Mouse (Mus musculus): ENCODE measurements around the gene Inpp4b. TPM values are rescaled to one million over a fixed set of nuclear protein-coding genes. Genes with fewer than 3 reads are reported as not detected.

Inpp4b gene
- total RNA-seq, 1 experiment from 2014 or later: 6.2 TPM

DNA sequence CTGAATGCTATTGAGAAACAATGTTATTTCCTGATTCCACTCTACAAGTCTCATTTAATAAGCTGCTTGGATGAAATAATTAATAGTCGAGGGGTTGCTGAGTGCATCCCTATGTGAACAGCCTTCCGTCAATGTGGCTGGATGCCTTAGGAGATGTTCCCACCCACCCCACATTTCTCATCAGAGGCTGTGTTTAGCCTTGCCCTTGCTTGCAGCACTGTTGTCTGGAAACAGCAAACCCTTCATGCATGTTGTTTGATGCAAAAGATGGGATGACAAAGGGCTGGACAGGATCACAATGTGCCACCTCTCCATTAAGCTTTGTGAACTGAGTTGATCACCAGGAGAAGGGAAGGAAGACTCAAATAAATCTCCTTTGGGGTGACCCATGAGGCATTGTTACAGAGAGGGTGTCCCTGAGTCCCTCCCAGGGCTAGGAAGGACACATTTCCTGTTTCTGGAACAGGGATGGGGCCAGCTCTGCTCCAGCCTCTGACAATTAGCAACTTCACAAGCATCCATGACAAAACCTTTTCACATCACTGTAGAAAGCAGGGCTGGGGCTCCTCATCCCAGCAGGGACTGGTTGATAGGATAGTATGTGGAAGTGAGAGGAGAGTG is 239.6 kb downstream of the Inpp4b start:
- DNase-seq: peak; percentile 24

DNA sequence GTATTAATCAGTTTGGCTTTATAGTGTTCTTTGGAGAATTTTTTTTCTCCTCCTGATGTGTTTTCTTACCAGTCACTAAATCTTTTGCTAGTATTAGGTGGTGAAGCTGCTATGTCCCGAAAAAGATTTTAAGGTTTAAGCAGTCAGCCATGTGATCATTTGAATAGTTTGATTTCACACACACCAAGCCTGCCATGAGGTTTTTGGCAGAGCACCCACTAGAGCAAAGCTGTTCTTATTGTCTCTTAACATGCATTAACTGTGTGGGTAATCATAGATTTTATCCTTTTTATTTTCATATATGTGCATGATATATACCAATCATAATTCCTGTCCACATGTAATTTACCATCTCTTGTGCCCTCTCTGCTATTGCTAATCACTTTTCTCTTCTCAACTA is 240.6 kb downstream of the Inpp4b start:
- DNase-seq: no peak

DNA sequence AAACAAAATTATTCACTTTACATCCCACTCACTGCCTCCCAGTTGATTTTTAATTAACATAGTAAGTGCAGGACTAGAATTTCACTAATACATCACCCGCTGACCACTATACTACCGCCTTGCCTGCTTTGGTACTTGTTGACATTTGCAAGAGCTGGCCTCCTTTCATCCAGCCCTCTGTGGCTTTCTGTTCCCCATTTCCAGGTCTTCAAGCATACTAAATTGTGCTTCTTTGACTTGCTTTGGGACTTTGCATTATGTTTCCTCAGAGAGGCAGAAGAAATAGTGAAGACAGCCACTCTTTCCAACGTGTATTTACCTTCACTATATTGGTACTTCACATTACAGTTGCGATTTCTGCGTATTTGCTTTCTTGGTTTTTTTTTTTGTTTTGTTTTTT is 244.4 kb downstream of the Inpp4b start:
- no peak for DNase-seq

DNA sequence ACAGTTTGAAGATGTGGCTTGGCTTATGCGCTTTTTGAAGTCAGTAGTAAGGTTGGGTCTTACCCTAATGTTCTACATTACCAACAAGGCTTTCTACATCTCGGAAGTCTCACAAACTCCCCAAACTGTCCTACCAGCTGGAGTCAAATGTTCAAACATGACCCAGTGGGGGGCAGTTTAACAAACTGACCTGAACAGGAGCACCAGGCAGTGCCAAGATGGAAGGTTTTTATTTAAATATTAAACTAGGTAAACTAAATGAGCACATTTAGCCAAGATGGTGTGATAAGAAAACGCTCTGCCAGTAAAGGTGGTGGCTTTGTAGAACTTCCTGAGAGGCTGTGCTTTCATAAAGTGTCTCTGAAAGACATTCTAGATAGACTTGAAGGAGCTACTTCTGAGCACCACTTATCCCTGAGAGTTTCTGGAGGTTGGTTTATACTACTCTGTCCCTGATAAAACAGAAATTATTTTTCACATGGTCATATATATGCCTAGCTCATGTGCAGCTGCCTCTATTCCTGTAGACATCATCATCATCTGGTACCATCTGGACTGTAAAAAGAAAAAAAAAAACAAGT is 251.9 kb downstream of the Inpp4b start:
- DNase-seq: no peak

DNA sequence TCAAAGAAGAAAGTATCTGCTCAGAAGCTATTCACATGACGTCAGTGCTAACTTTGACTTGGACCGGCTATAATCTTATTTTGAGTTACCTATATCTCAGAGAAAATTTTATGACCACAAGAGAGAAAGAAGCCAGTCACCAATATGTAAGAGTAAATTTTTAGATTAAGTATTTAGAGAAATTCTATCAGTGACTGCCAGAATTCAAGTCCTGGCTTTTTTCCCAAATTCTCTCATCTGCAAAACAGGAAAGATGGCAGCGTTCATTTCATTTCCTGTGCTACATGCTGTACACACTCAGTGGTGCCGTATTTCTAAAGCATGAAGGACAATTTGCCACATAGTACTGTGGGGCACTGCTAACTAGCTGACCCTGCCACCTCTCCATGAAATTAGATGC is 256.9 kb downstream of the Inpp4b start:
- DNase-seq: no peak

DNA sequence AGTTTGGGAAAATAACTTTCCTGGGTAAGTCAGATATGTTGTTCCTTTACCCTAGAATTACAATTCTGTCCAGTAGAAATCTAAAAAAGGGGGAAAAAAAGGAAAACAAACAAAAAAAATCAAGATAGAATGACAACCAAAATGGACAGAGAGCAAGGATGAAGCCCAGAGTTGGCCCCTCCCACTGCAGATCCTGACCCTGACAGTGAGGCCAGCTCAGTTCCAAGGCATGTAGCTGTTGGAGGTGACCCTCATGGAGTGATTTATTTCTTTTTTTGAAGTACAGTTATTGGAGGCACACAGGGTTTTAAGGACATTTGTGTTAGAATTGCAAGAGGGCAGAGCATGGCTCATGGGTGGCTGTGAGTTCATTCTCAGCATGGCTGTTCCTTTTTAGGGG is 258.8 kb downstream of the Inpp4b start:
- DNase-seq: peak; percentile 75

DNA sequence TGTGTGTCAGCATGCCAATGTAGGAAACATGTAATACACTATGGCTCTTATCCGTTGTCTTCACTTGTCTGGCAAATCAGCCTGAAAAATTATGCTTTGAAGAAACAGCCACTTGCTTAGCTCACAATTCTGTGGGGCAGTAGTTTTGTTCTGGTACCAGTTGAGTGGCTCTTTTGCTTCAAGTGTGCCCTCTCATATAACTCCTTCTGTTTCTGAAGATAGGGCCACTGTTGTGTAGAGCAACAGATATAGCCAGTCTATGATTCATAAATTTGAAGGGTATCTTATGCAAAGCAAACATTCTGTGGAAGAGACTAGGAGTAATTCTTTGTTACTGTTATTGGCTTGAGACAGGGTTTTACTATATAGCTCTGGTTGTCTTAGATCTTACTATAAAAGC is 265.7 kb downstream of the Inpp4b start:
- DNase-seq: no peak

DNA sequence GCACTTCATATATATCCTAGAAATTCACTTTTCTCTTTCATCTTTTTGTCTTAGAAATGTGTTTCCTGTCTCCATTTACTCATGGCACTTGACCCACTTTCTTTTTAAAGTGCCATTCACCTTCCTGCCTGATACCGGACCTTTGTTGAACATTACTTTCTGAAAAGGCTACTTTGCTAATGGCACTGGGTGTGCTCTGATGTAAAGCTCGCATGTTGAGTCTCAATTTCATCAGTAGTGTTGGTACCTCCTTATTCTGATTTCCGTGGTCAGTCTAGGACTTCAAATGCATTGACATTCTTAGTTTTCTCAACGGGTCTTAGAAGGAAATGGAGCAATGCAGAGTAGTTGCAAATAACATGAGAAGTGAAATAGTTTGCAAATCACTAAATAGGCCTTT is 266.7 kb downstream of the Inpp4b start:
- no peak for DNase-seq

DNA sequence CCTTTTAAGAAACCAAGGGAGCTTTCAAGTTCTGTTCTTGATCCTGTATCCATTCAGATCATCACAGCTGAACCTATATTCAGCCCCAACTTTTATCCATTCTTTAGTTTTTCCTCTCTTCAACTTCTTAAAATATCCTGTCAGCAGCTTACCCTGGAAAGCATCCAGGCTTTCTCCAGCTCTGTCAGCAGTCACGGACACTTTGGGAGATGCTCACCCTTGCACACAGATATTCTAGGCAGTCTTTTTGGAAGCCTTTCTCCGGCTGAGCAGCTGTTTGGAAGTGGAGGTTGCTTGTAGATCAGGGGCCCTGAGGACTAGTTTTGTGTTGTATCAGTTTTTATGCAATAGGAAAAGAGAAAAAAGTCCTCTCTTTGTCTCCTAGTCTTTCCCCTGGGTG is 270.3 kb downstream of the Inpp4b start:
- DNase-seq: no peak

DNA sequence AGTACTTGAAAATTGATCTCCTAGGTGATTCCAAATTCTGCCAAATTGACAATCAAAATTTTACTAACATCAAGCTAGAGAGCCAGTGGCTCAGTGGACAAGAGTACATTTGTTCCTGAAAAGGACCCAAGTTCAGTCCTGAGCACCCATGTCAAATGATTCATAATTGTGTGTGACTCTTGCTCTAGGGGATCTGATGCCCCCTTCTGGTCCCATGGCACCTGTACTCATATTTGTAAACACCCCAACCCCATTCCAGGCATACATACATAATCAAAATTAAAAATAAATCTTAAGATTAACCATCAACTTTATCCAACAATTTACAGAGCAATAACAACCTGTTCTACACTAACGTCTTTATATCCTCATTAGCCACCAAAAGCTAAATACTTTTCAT is 271.8 kb downstream of the Inpp4b start:
- DNase-seq: no peak

DNA sequence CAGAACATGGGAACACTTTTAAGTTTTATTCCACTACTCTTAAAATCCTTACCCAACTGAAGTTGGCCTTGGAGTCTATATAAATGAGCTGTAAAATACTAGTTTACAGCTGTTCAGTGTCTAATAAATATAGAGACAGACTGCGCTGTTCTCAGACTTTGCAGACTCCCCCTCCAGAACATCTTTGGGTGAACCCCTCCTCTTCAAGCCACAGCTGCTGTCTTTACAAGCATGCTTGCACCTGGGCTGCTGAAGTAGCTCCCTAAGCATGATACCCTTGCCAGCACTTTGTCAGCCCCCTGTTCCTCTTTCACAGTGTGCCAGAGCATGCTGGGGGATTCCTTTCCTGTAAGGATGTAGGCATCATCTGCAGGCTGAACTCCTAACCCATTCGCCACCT is 272.2 kb downstream of the Inpp4b start:
- no peak for DNase-seq

DNA sequence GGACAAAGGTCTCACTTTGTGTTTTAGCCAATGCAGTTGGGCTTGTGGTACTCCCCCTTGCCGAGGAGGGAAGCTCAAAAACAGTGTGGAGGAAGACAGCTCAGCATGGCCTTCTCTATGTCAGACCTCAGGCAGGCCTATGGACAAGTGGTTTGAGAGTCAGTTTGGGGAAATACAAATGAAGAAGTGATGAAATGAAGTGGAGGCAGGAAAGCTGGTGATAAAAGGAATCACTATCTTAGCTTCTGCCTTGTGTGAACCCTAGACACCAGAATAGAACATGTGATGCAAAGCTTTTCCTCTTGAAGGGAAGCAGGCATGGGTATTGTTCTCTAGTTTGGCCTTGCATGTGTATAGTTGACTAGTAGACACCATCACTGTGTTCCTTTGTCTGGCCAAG is 273.2 kb downstream of the Inpp4b start:
- no peak for DNase-seq

DNA sequence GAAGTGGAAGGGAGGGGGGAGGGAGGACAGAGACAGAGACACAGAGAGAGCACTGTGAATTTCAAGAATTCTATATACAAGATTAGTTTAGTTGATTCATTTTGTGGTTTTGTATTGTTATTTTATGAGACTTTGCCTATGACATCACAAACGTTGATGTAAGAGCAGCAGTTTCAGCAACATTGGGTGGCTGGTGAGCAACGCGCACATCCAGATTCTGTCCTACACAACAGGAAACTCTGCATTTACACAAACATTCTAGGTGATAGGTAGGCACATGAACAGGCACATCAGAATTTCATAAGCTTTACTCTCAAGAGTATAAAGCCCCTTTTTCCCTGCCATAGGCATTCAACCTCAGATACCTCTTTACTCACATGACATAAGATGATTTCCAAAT is 276.6 kb downstream of the Inpp4b start:
- DNase-seq: no peak

DNA sequence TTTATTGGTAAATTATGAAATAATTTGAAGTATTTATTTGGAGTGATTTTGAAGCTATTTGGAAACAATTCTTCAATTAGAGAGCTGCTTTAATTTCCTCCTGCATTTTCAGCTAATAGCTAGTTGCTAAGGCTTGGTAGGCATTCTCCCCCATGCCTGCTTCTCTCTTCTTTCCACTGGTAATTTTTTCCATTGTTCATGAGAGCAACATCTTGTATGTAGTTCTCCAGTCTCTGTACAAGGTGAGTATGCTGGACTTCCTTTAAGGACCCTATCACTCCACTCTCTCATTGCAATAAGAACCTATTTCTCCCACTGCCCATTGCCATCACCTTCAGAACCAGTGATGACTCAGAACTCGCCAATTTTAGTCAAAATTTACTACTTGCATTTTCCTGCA is 292.7 kb downstream of the Inpp4b start:
- no peak for DNase-seq

DNA sequence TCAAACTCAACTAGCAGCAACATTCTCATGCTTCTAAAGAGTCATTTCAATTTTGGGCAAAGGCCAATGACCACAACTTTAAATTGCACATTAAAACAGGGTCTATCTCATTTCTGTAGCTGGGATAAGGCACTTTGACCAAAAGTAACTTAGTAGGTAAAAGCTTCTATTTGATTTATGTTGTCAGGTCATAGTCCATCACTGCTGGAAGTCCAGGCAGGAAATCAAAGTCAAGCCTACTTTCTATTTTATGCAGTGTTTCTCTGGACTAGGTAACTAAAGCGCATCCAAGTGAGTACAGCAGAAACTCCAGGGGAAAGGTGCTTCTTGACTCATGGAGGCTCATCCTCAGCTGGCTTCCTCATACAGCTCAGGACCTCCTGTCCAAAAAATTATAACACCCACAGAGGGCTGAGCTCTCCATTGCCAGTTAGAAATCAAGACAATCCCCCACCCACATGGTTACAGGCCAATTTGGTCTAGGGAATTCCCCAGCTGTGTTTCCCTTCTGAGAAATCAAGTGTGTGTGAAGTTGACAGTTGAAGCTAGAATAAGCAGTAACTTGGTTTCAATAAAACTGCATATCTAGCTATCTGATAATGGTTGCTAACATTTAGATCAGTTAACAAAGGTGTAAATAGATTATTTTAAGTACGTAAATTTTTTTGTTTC is 293.7 kb downstream of the Inpp4b start:
- no peak for DNase-seq

DNA sequence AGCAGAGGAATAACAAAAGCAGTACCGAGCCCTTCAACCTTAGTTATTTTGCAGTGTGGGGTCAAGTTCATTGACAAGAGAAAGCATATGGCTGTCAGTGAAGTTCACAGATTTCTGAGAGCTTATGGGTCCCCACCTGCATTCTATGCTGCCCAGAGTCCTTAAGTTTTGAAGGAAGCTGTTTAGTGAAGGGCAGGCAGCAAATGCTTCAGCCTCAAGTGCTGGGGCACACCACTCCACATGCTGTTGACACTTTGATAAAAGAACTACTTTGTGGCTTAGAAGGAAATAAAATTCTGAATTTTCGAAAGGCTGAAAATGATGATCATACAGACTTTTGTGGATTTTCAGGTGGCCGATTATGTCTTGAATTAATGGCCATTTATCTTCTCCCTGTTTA is 296.1 kb downstream of the Inpp4b start:
- DNase-seq: no peak

DNA sequence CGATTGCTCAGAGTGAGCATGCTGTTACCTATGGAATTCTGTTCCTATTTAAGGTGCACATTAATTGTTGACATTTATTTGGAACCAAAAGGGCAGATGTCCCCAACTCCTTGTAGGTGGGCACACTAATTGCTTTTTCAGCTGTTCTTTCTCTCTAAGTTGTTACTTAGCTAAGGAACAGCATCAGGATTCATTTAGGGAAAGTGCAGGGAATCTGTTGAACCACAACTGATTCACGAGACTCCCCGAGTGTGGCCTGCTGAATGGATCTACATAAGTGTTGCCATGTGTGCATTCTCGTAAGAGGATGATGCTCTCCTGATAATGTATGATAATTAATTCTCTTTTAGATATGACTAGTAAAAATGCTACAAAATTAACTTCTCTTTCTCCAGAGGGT is 297.5 kb downstream of the Inpp4b start:
- no peak for DNase-seq

DNA sequence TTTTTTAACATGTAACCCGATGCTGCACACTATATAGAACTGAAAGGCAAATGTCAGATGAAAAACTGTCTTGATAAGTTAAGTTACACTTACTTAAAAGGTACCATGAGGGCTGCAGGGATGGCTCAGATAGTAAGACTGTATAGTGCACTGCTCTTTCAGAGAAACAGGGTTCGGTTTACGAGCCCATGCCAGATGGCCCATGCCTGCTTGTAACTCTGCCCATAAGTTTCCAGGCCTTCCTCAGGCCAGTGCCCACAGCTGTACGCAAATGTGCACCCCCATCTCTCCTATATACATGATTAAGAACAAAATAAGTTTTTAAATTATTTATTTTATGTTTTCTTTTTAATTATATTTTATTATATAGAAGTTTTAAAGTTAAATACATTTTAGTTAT is 300.7 kb downstream of the Inpp4b start:
- DNase-seq: no peak

DNA sequence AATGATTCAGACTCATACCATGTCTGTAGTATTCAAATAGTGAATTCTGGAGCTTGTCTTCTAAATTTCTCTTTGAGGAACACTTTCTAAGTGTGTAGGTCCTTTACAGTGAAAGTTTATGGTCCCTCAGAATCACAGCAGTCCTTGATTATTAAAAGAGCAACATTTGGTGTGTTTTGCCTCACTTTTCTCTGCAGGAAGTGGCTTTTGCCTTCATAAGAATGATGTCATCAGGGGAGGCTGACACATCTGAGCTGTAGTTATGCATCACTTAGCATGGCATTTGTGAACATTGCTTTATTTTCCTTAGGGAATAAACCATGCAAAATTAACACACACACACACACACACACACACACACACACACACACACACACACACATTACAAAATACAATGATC is 349.8 kb downstream of the Inpp4b start:
- DNase-seq: no peak

DNA sequence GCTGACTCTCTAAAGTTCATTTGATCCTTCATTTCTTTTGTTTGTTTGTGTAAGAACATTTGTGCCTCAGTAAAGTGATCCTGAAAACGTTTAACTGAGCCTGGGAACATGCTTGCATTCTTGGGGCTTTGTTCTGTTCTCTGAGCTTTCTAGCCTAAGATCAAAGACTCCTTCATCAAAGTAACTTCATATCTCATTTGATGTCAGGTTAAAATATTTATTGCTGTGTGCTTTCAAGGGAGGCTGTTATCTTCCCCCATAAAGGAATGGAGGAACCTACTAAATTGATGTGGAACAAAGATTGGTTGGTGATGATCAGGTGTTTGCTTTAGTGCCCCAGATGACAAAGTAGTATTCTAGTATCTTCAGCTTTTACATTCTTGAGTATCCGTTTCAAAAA is 352.5 kb downstream of the Inpp4b start:
- DNase-seq: no peak

DNA sequence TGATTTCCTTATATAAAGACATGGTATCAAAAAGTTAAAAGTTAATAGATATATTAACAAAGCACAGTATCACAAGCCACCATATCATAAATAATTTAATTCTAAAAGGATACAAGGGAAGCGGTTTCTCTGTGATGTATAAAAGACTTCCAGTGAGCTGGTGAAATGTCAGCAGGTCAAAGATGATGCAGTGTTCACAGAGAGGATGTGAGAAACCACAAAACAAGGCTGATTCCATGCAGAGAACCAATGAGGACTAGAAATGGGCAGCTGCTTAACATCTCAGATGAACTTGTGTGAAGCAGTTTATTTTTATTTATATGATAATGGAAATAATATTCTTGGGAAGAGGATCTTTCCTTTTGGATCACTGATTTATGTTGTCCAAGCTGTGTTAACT is 359.7 kb downstream of the Inpp4b start:
- no peak for DNase-seq

DNA sequence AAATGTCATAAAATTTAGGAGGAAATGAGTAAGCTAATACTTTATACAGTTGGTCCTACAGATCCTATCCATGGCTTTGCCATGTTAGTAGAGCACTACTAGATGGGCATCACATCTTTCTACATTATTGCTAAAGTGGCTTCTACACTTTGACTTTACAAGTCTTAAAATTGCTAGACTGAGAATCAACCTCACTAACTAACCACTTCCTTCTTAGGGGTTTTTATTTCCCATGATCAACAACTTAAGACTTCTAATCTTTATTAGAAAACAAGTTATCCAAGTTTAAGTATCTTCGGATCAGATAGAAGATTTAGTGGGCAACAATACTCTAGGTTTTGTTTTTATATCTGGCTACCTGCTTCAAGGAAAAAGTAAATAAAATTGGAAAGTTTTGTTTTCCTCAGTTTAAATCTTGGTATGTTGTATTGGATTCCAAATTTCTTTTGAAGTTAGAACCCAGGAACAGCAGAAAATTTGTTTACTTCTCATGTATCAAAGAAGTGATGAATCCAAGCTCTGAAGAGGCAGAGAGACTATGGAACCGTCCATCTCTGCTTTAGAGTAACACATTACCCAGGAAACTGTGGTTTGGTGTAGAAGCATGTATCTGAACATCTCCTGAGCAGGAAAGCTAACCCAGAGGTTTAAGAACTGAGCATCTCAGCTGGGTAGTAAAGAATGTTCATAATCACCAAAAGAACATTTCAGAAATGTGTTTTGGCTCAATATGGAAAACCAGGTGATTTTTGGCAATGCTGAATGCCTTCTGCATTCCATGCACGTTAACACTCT is 361.4 kb downstream of the Inpp4b start:
- no peak for DNase-seq

DNA sequence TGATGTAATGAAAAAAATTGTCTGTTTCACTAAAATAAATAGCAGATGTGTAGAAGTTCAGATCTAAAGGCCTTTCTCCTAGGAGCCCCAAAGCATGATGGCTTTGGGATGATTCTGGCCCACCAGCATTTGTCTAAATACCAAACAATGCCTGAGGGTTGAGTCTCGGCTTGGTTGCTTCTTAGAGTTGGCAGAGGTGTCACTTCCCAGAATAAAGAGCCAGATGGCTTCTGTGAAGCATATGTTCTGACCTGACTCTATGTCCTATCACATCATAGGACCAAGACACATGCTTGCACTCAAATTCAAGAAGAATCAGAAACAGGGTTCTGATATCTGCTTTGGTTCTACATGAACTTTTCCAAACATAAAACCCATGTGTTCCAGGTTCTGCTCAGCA is 365.1 kb downstream of the Inpp4b start:
- DNase-seq: no peak

Data from adrenal gland, postnatal 14 days (tissue).